Mouse (Mus musculus): ENCODE results near the gene Agap1.

- TF ChIP-seq POLR2A (IDR thresholded peaks at IDR 0.05; ENCODE audit: extremely low read depth, insufficient read depth, low read length) (no peak), CTCF (IDR thresholded peaks at IDR 0.05; ENCODE audit: extremely low read depth, insufficient read depth, low read length) (no peak)
These were observed 413.2 kb downstream of the Agap1 start for GRCm38 (mm10) chr1:89867847-89868246.

Data from cortical plate, adult 2 months (tissue).